Mouse (Mus musculus) kidney, adult 8-10 months (tissue): ENCODE data around the gene Atp12a.
A peak's percentile ranks its signal among the peaks of the same experiment; 100 is the strongest.

Experiments used
- DNase-seq, 2 experiments: peaks; one replicate each; pipeline ENCODE4 v3.0.0; 2022

The Atp12a gene

GRCm38 (mm10) chr14:56364711-56365237 is at the start of gene Atp12a:
Gene Atp12a (plus strand): TSS chr14:56365068.
- no peak for DNase-seq

- no peak for DNase-seq
Measured at GRCm38 (mm10) chr14:56315519-56315918, 49.3 kb upstream of the Atp12a start.

- no peak for DNase-seq
Measured at GRCm38 (mm10) chr14:56316333-56316732, 48.5 kb upstream of the Atp12a start.

GRCm38 (mm10) chr14:56322982-56323381 is 41.9 kb upstream of the Atp12a start:
- no peak for DNase-seq

DNA sequence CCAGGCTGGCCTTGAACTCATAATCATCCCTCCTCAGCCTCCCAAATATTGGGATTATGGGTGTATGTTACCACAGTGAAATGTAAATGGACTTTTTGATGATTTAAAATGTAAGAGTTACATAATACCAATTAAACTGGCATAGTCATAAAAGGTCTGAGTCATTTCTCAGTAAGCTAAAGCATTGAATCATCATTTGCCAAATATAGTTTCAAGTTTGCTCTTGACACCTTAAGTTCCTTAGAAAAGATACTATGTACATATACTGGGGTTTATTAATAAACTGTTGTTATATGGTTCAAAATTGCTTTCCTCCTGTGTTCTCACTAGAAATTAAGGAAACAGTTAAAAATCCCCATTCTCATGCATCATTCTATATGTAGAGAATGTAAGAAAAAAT is 39.8 kb upstream of the Atp12a start:
- DNase-seq = no peak

GRCm38 (mm10) chr14:56333700-56334099 is 31.2 kb upstream of the Atp12a start:
- DNase-seq = peak; percentile 12 to 35

GRCm38 (mm10) chr14:56334437-56334836 is 30.4 kb upstream of the Atp12a start:
- no peak for DNase-seq

DNA sequence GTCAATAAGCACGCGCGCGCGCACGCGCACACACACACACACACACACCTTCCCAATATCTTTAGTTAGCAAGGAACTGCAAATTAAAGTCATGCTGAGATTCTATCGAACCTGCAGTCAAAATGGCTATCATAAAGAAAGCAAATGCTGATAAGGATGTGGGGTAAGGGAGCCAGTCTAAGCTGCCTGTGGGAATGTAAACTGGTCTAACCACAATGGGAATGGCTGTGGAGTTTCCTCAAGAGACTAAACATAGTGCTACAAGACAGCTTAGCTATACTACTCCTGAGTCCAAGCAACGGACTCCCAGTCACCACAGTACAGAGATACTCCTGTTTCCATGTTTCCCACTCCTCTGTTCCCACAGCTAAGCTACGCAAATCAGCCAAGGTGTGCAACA is 28.8 kb upstream of the Atp12a start:
- no peak for DNase-seq

DNA sequence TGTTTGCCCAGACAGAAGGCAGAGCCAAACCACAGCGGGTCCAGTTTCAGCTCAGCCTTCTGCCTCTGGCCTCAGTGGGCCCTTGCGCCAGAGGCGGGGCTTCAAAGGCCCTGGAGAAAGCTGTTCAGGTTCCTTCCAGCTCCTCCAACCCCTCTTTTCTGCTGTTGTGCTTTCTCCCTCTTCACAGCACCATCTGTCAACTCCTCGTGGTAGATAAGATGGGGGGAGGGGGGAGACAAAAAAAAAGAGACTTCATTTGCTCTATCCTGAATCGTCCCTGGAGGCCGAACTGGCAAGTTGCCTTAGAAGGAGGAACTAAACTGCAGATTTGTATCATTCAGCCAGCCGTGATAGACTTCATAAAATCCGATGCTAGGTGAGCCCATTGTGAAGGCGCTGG is 27.8 kb upstream of the Atp12a start:
- no peak for DNase-seq

- DNase-seq = no peak
Measured at GRCm38 (mm10) chr14:56337696-56338095, 27.2 kb upstream of the Atp12a start.

DNA sequence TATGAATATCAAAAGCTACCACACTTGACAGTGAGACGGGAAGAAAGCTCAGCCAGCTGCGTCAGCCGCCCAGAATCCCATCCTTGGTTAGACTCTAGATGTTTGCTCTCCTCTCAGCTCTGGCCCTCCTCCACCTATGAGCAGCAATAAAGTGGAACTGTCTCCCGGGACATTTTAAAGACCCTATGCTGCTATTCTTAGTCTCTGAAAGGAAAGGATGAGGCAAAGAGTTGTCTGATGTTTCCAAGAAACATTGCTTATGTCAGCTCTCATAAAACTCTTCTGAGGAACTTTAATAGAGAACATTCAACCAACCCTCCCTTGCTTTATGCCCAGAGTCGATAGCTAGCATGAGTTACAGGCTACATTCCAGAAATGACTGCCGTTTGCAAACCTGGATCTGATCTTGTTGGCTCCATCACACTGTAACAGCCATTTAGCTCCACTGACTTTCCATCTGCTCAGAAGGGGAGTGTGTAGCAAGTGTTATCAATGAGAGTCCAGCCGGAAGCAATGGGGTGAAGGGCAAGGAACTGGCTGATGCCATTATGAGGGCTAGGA is 25.9 kb upstream of the Atp12a start:
- no peak for DNase-seq

- no peak for DNase-seq
Measured at GRCm38 (mm10) chr14:56348704-56349103, 16.2 kb upstream of the Atp12a start.

DNA sequence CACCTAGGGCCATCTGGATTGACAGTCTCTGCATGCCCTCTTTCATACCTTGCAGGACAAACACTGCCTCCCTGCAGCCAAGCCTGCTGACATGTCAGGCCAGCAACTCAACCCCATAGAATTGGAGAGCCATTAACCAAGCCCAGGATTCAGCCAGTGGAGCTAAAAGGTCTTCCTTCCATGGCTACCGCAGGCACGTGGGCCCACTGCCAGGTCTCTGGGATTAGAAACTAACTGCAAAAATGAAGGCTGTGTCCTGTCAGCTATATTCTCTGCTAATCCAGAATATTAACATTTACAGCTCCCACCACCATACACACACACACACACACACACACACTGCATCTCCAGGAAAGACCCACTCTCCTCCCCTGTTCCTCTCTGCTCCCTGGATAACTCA is 15.3 kb upstream of the Atp12a start:
- no peak for DNase-seq

DNA sequence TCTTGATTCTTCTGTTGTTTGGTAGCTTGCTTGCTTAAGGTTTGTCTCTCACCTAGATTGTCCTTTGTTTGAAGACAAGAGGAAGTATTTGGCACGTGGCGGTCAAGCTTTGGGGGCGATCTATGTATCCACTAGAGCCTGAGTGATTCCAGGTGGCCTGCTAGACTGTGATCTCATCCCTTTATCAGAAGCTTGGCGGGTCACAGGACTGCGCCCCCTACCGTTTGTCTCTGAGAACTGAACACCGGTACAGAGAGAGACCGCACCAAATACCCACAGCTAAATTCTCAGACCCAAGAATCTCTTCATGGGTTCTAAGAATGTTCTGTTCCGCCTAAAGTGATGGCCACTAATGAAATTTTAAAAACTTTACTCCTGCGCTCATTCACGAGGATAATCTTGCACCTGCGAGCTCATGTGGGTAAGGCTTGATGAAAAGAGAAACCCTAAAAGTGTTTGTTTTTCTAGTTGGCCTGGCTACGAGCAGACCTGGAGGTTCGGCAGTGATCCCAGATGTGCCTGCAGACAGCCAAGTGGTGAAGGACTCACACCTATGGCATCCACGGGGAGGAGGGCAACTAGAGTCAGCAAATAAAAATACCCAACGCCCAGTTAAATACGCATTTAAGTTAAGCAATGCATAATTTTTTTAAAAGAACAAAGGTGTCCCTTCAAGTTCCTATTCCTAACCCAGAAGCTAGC is 12.8 kb upstream of the Atp12a start:
- DNase-seq = no peak

DNA sequence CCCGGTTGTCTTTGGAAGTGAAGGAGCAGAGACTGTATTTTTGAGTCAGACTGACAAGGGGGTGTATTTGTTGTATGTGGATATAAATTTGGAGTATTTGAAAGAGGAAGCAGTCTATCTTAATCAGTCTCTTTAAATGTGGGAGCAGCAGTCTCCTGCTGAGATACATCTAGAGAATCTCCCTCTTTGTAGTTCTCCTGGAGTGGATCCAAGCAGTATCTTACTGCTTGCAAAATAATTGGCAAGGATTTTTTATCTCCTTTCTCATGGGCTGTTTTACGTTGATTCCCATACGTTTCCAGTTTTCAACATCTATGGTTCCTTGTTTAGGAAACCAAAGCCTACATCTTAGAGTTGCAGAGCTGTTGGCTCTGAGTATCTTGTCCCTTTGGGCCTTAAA is 10.1 kb upstream of the Atp12a start:
- no peak for DNase-seq

- no peak for DNase-seq
Measured at GRCm38 (mm10) chr14:56355396-56355795, 9.5 kb upstream of the Atp12a start.

- no peak for DNase-seq
Measured at GRCm38 (mm10) chr14:56356196-56356595, 8.7 kb upstream of the Atp12a start.

DNA sequence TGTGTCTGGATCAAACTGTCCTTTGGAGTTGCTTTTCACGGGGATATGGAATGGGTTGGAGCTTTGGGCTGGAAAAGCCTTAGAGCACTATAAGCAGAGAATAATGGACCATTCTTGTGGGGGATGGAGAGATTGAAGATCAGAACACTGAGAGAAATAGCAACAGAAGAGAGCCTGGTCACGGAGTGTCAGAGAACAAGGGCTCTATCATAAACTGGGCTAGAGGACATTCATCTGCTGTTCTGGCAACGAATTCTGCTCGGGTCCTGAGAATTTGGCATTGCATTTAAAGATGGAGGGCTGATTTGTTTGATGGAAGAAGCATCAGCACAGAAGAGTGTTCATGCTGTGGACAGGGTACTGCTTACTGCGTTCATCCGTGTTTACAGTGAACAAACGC is 6.4 kb upstream of the Atp12a start:
- DNase-seq = no peak

DNA sequence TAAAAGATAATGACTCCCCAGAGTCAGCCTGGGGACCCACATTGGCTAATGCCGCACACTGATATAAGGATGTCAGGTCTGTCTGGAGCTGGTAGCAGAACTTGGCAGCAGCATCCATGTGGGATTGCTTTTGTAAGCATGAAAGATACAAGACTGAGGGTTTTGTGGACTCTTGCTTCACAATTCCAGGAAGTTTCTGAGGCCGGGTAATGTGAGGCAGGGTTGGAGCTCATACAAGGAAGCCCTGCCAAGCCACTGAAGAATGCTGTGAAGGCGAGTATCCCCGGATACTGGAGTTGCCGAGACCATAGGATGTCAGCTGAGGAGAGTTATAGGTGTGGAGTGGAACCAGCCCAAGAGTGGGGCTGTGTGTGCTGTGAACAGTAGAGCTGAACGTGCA is 5.7 kb upstream of the Atp12a start:
- no peak for DNase-seq

GRCm38 (mm10) chr14:56365292-56365691 is 424 bp downstream of the Atp12a start:
- no peak for DNase-seq

- DNase-seq = peak; percentile 54 to 62
Measured at GRCm38 (mm10) chr14:56366712-56367111, 1.8 kb downstream of the Atp12a start.

DNA sequence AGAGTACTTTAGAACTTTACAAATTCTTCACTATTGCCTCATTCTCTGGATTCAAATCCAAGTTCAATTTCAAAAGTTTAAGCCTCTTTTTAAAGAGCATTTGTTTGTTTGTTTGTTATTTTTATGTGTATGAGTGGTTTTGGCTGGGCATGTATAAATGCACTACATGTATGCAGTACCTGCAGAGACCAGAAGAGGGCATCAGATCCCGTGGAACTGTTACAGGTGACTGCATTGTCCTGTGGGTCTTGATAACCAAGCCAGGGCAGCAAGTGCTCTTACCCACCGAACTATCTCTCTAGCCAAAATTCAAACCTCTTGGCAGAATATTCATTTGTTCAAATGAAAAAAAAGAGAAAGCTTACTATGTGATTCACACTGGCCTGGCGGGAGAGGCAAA is 4.0 kb downstream of the Atp12a start:
- peak in 1 of 2 experiments; percentile 21 for DNase-seq

GRCm38 (mm10) chr14:56375731-56376130 is 10.9 kb downstream of the Atp12a start:
- peak; percentile 58 to 84 for DNase-seq

DNA sequence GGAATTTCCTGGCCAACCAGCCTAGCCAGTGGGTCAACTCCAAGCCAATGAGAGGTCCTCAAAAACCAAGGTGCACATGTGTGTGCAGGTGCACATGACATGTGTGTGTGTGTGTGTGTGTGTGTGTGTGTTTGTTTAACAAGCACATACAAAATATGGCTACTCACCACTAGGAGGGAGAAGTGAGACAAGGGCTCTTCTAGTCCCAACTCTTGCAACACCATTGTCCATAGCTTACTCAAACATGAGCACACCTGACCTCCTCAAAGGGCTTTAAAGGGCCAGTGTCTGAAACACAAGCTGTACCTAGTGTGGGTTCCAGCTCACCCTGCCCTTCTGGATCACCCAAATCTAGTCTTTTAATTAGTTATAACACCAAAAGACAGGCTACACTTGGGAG is 12.9 kb downstream of the Atp12a start:
- no peak for DNase-seq

DNA sequence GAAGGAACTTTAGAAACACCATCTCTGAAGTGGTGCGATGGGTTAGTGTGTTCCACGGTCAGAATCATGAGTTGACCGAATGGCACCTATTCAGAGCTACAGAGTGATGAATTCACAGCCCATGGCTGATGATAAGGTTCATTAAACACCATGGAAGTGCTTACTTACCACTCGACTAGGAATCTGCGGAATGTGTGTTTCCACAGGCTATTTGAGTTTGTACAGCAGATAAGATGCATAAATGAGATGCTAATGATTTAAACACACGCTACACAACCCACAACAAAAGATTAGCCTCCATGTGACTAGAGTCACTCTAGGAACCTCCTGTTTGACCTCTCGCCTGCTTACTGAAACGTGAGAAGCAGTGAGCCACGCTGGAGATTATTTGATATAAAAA is 14.5 kb downstream of the Atp12a start:
- DNase-seq = peak in 1 of 2 experiments; percentile 46
